Mouse (Mus musculus) small intestine, adult 2 months (tissue): ENCODE data around the gene Atp6v0a4. TPM values are rescaled to one million over a fixed set of nuclear protein-coding genes. Genes with fewer than 3 reads are reported as not detected.

Source experiments
- H3K27ac ChIP-seq: fragments of 200-500 bp; 2 replicates; pipeline ENCODE4 v1.5.1; 2012; ENCODE audit warnings: low read depth, low read length, control low read depth, inconsistent platforms; ENCODE audit not compliant: insufficient read depth
- H3K27me3 ChIP-seq: fragments of 200-500 bp; 2 replicates; pipeline ENCODE4 v1.6.1; 2012; ENCODE audit warnings: mild to moderate bottlenecking, moderate library complexity, low read length, inconsistent platforms; ENCODE audit not compliant: control insufficient read depth, insufficient read depth
- H3K36me3 ChIP-seq: fragments of 200-500 bp; 2 replicates; pipeline ENCODE4 v1.6.1; 2012; ENCODE audit warnings: mild to moderate bottlenecking, low read length, control low read depth, inconsistent platforms; ENCODE audit not compliant: control insufficient read depth, insufficient read depth
- H3K4me1 ChIP-seq: fragments of 200-500 bp; 2 replicates; pipeline ENCODE4 v1.6.1; 2012; ENCODE audit warnings: low read length, inconsistent platforms, mixed read lengths; ENCODE audit not compliant: control insufficient read depth, insufficient read depth, insufficient read length
- H3K4me3 ChIP-seq: fragments of 200-500 bp; 2 replicates; pipeline ENCODE4 v1.5.1; 2012; ENCODE audit warnings: low read depth, mild to moderate bottlenecking, control low read depth, inconsistent platforms, low read length, moderate library complexity
- CTCF ChIP-seq: fragments of 200-500 bp; IDR thresholded peaks from 2 replicates; pipeline ENCODE4 v1.5.1; 2012; ENCODE audit warnings: low read depth, mild to moderate bottlenecking, control low read depth, inconsistent platforms, low read length, moderate library complexity, mixed read lengths; ENCODE audit not compliant: insufficient replicate concordance, insufficient read length; ENCODE audit errors: extremely low read depth
- POLR2A ChIP-seq: fragments of 200-500 bp; IDR thresholded peaks from 2 replicates; pipeline ENCODE4 v1.6.1; 2012; ENCODE audit warnings: low read depth, mild to moderate bottlenecking, control low read depth, inconsistent platforms, low read length, moderate library complexity
- WGBS: fragments of 180-500 bp; shearing (Covaris S2); methylation state at CpG from one replicate; pipeline ENCODE4 v1.1.7; 2018; 5-methylcytosine and 5-hydroxymethylcytosine counted together
- polyA plus RNA-seq: library from polyadenylated mRNA; depleted of rRNA; stranded (reverse); fragments of >200 nt; gene quantifications from 2 replicates; pipeline ENCODE4 v1.2.3, GENCODE M21; 2012; rRNA removed

The Atp6v0a4 gene
- polyA plus RNA-seq = 0.89 TPM in 1 of 2 replicates, not detected in the other

DNA sequence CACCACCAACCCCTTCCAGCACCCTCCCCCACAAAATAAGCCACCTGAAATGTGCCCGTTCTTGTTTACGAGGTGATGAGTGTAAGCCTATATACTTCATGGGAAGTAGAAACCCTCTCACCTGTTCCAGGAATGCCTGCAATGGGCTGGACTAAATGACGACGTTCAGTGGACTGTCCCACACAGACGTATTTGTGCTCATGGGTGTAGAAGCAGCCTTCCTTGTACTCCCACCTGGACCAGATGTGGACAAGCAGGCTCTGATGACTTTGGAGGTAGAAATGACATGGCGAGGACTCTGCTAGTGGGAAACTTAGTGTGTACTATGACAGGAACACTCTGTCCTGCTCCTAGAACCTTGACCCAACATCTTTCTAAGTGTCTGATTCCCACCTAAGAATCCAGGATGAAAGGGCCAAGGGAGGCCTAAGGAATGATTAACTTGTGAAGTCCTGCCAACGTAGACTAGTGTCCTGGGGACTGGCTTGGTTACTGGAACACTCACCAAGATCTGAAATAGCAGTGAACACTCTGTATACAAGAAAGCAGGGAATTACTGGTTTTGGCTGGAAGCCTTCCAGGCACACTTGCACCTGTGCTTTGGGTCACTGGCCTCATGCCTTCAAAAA, at the start of gene Atp6v0a4:
Gene Atp6v0a4, minus strand, starts transcription at position 380 of the 629 bp plus-strand sequence.
- Histone ChIP-seq H3K4me1 (peaks cover 2% of the 10 kb centered on the region; the same call in 1 of the 2 replicates), H3K27me3 (no peaks in the 10 kb centered on the region), H3K4me3 (no peak within 1 kb of the TSS), H3K27ac (no peak within 1 kb of the TSS), H3K36me3 (no peaks in the 10 kb centered on the region)
- no peak for TF ChIP-seq POLR2A
- TF ChIP-seq CTCF = no peak
- 70% methylated on average over 7 of the region's 7 CpGs for WGBS

DNA sequence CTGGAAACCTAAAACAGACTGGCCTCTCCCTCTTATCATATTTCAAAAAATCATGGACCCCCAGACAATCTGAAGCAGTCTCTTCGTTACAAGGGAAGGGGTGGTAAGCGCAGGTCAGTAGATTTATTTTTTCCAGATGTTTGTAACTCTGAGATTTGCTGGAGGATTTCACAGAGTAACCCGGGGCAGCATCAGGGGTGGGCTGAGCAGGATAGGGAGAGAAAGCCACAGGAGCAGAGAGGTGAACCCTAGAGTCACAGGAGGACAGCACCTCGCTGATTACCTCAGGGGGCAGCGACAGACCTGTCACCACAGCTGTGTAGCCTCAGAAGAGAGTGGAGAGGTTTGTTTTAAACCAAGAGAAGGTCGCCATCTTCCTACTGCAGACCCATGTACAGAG, 41.0 kb upstream of the Atp6v0a4 start:
- H3K36me3 ChIP-seq = no peaks in the 10 kb centered on the region
- H3K4me3 ChIP-seq = no peak overlapping the region
- no peaks in the 10 kb centered on the region for H3K27me3 ChIP-seq
- WGBS = 91% methylated on average over 6 of the region's 6 CpGs
- TF ChIP-seq CTCF (no peak), POLR2A (no peak)
- no peaks in the 10 kb centered on the region for H3K4me1 ChIP-seq
- no peak overlapping the region for H3K27ac ChIP-seq

DNA sequence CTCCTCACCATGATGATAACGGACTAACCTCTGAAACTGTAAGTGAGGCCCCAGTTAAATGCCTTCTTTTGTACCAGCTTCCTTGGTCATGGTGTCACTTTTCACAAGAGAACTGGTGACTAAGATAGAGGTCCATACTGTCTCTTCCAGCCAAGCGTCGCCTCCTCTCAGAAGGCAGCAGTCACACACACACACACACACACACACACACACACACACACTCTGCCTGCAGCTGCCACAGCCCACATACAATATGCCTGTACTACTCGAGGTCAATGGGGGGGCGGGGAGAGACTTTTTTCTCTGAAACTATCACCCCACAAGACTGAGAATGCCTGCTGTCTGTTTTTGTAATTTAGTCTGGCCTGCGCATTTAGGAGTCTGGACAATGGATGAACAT, 40.3 kb upstream of the Atp6v0a4 start:
- 89% methylated on average over 6 of the region's 6 CpGs for WGBS
- no peaks in the 10 kb centered on the region for H3K36me3 ChIP-seq
- H3K4me3 ChIP-seq = no peak overlapping the region
- TF ChIP-seq POLR2A (no peak), CTCF (no peak)
- H3K4me1 ChIP-seq = no peaks in the 10 kb centered on the region
- H3K27me3 ChIP-seq = no peaks in the 10 kb centered on the region
- no peak overlapping the region for H3K27ac ChIP-seq

DNA sequence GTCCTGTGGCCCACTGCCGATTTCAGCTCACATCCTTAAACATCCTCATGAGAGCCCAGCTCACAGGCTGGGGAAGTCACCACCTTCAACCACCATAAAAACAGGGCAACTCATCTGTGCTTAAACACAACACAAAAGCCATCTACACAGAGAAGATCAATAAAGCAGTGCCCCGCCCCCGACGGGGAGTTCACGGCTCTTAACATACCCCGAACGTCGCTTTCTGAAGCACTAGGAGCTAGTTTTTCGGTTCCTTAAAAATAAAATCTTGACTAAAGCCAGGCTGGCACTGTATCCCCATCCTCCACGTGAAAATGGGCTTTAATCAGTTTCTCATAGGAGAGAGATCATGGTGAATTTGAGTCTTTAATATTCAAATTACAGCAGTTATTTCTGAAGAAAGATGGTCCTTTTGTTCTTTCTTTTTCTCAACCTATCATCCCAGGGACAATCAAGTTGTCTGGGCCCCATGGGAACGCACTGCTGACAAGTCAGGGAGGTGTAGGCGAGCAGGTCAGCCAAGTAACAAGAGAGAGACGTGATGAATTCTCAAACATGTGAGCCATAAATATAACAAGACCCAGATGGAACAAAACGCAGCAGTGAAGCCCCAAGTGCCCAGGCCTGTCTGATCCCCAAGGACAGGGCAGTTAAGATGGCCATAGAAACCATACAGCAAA, 38.6 kb upstream of the Atp6v0a4 start:
- Histone ChIP-seq H3K27me3 (no peaks in the 10 kb centered on the region), H3K4me1 (no peaks in the 10 kb centered on the region), H3K4me3 (no peak overlapping the region), H3K27ac (no peak overlapping the region), H3K36me3 (no peaks in the 10 kb centered on the region)
- 49% methylated on average over 14 of the region's 14 CpGs for WGBS
- TF ChIP-seq CTCF = no peak
- TF ChIP-seq POLR2A = no peak

DNA sequence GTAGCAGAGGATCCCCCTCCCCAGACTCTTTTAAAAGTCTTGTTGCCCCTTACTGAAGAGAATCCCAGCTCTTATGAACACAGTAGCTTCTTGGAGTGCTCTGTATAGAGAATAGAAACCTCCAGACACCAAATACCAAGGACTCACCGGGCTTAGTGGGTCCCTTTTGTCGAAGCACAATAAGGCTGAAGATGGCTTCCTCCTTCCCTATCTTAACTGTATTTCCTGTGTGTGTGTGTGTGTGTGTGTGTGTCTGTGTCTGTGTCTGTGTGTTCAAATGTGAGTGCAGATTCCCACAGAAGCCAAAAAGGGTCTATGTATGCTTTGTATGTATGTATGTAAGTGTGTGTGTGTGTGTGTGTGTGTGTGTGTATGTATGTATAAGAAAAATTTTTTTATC, 36.2 kb upstream of the Atp6v0a4 start:
- H3K4me3 ChIP-seq = no peak overlapping the region
- TF ChIP-seq CTCF (no peak), POLR2A (no peak)
- no peak overlapping the region for H3K27ac ChIP-seq
- WGBS = 80% methylated on average over 2 of the region's 2 CpGs
- H3K4me1 ChIP-seq = no peaks in the 10 kb centered on the region
- H3K36me3 ChIP-seq = no peaks in the 10 kb centered on the region
- H3K27me3 ChIP-seq = no peaks in the 10 kb centered on the region

DNA sequence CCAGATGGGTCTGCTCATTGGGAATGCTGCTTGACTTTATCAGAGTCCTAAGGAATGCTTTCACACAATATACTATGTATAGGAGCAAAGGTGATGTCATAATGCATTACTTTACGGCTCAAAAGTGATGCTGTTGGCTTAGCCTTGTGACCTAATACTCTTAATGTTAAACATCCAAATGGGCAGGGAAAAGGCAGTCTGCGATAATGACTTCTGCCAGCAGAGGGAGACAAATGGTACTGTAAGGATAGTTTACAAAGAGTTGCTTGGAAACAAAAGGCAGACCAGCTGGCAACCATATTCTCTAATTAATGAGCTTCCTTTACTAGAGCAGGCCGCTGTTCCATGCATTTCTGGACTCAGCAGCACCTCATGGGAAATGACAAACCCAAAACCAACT, 35.7 kb upstream of the Atp6v0a4 start:
- Histone ChIP-seq H3K36me3 (no peaks in the 10 kb centered on the region), H3K4me3 (no peak overlapping the region), H3K4me1 (no peaks in the 10 kb centered on the region), H3K27me3 (no peaks in the 10 kb centered on the region), H3K27ac (no peak overlapping the region)
- TF ChIP-seq CTCF = peak; percentile 29; the same call in 1 of the 2 replicates
- TF ChIP-seq POLR2A = no peak
- 8% methylated on average over 3 of the region's 3 CpGs for WGBS

DNA sequence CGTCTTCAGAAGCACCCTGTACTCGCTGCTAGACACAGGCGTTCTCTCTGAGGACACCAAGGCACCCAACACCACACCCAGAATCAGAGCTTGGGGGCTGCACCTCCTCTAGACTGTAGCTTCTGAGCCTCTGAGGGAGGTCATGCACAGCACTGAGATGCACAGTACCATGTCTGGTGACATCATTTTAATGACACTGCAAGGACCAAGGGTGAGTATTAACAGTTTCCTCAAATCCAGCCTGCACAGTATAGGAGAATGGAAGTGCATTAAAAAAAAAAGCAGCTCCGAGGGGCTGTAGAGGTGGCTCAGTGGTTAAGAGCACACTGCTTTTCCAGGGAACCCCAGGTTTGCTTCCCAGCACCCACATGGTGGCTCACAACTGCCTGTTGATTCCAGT, 35.2 kb upstream of the Atp6v0a4 start:
- Histone ChIP-seq H3K27me3 (no peaks in the 10 kb centered on the region), H3K27ac (no peak overlapping the region), H3K36me3 (no peaks in the 10 kb centered on the region), H3K4me3 (no peak overlapping the region), H3K4me1 (no peaks in the 10 kb centered on the region)
- TF ChIP-seq CTCF (no peak), POLR2A (no peak)
- WGBS = 89% methylated on average over 4 of the region's 4 CpGs
